Mouse (Mus musculus): Measurements from ENCODE around the gene Tubb4a. TPM values are rescaled to one million over a fixed set of nuclear protein-coding genes. Genes with fewer than 3 reads are reported as not detected.

Gene Tubb4a
- total RNA-seq, 2 experiments from 2014 or later, result 620 to 748 TPM

DNA sequence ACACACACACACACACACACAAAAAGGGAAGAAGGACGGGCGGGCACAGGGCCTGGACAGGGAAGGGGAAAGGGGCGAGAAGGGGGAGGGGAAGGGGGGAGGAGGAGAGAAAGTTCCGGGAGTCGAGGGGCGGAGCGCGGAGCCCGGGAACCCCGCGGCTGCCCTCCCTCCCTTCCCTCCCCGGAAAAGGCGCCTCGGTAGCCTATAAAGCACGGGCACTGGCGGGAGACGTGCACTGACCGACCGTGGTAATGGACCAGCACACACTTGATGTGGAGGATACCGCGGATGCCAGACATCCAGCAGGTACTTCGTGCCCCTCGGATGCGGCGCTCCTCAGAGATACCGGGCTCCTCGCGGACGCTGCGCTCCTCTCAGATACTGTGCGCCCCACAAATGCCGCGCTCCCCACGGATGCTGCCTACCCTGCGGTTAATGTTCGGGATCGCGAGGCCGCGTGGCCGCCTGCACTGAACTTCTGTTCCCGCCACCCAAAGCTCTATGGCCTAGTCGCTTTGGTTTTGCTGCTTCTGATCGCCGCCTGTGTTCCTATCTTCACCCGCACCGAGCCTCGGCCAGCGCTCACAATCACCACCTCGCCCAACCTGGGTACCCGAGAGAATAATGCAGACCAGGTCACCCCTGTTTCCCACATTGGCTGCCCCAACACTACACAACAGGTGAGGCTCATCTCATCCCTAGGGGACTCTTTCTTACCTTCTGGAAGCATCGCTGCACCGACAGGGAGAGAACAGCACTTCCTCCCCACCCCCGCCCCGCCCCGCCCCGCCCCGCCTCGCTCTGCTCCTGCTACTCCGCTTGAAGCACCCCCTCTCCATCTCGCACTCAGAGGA, 17.8 kb upstream of the Tubb4a start, which contains the start of gene Tnfsf9:
Tnfsf9 (plus strand) TSS at position 145 of the 854 bp plus-strand sequence.
- peak; percentile 11 to 32 for DNase-seq (ENCODE audit: low spot score in 2 of 2)
- intact Hi-C loops (cut with DNase I), result no loop called here

DNA sequence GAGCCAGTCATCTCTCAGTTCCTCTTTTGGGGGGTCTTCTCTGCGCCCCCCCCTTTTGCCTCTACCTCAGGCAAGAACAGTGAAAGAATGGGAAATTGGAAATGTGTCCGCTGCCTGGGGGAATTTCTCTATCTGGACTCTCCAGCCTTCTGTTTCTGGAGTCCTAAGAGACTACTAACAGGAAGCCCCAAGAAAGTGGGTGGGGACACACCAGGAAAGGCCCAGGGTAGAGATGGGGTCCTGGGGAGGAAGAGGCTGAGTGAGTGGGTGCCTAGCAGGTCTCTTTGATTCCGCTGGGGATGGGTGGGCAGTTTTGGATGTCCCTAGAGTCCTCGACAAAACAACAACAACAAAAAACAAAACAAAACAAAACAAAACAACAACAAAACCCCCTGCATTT, 16.9 kb upstream of the Tubb4a start:
- intact Hi-C loops (cut with DNase I), result no loop called here
- no peak for DNase-seq (ENCODE audit: low spot score in 2 of 2)

DNA sequence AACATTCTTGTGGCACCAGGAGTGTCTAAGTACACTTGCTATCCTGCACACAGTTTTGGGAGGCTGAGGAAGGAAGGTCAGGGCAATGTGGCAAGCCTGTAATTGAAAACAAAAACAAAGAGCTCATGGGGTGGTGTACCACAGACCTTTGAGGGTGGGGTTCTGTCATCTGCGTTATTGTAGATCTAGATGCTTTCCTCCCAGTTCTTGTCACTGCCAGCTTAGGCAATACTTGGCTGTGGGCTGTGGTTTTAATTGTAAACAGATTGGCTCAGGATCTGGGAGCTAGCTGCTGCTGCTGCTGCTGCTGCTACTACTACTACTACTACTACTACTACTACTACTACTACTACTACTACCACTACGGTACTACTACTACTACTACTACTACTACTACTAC, 14.7 kb upstream of the Tubb4a start:
- intact Hi-C loops (cut with DNase I), result no loop called here
- DNase-seq (ENCODE audit: low spot score in 2 of 2), result no peak

DNA sequence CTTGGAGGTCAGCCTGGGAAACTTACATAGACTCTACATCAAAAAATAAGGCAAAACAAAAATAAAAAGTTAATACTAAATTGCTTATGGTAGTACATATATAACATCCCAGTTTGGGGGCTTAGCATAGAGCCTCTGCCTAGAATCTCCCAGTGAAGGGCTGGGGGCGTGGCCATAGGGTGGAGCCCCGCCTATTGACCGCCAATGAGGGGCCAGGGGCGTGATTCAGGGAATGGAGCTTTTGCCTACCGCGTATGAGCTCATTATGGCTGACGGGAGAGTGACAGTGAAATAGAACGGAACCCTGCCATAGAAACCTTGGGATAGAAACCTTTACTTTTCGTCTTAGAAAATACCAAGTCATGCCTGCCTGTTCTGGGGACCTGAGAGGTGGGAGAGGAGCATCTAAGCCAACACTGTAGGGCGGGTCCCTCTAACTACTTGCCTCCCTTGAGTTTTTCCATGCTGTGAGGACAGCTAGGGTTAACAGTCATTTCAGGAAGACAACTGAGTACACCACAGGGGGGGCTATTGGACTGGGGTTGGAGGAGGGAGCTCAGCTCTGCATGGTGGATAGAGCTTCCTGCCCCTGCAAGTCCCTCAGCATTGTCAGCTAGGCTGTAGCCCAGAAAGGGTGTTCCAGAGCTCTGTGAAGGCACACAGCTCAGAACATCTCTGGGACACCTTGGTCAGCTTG, 12.2 kb upstream of the Tubb4a start:
- intact Hi-C loops (cut with DNase I), result loop anchor here (5.0 kb wide), 1 partner anchor 233 kb away; no protein-coding TSS in a partner anchor
- no peak for DNase-seq (ENCODE audit: low spot score in 2 of 2)

DNA sequence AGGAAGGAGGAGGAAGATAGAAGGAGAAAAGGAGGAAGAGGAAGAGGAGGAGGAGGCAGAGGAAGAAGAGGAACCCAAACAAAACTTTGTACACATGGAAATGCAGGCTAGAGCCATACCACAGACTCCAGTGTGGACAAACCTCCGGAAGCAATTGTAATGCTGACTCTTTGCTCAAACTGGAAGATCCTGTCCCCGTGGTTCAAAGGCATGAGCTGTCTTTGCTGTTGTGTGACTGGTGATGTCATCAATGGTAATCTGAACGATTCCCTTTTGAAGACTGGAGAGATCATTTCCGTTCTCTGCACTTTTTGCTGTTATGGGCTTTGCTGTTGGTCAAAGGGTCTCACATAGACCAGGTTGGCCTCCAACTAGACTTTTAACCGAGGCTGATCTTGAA, 10.7 kb upstream of the Tubb4a start:
- DNase-seq (ENCODE audit: low spot score in 2 of 2), result no peak
- intact Hi-C loops (cut with DNase I), result loop anchor here (5.0 kb wide), 1 partner anchor 234 kb away; no protein-coding TSS in a partner anchor

DNA sequence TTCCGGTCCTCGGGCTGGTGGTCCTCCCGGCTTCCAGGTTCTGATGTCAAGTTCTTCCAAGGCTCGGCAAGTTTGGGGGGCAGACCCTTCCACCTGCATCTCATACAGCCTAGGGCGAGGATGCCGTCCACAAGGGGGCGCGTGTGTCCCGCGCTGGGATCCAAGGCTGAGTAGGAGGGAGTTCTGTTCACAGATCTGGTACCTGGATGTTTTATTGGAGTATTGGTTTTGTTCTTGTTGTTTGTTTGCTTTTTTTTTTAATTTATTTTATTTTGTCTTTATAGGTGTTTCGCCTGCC, 9.0 kb upstream of the Tubb4a start:
- peak; percentile 70 to 78 for DNase-seq (ENCODE audit: low spot score in 2 of 2)
- intact Hi-C loops (cut with DNase I), result loop anchor here (1.0 to 5.0 kb wide), 2 partner anchors 70 to 236 kb away; no protein-coding TSS in a partner anchor

DNA sequence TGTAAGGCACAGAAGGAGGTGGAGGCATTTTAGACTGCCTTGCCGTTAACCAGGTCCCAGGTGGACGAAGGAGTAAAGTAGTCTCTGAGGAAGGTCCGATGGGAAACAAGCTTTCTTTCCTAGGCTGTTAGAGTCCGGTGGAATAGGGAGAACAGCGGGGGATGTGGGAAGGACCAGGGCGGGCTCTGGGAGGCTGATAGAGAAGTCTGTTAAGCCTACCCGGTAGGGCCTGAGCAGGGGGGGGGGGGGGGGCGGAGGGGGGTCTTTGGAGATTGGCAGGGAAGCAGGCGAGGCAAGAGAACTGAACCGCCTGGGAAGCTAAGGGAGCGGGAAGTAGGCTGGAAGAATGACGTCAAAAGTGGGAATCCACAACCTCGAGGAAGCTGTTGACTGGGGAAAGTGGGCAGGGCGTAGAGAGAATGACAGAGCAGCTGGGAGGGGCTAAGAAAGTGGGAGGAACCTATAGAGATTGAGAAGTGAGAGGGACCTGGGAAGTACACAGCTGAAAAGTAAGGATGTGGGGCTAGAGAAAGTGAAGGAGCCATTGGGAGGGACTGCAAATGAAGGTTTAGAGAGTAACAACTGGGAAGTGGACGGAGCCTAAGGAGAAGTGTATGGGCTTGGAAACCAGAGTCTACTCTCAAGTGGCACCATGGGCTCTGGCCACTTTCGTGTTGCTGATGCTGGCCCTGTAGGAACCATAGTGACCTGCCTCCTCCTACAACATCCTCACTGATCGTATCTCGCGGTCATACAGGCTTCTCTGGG, 8.5 kb upstream of the Tubb4a start:
- peak in 1 of 2 experiments; percentile 18 for DNase-seq (ENCODE audit: low spot score in 2 of 2)

DNA sequence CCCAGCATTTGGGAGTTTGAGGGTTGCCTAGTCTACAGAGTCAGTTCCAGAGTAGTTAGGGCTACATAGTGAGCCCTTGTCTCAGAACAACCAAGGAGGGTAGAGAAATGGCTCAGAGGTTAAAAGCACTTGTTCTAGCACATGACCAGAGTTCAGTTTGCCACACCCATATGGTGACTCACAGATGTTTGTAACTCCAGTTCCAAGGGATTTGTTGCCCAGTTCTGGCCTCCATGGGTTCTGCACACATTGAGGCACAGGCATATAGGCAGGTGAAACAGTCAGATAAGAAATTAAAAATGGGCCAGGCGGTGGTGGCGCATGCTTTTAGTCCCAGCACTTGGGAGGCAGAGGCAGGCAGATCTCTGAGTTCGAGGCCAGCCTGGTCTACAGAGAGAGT, 6.6 kb upstream of the Tubb4a start:
- no peak for DNase-seq (ENCODE audit: low spot score in 2 of 2)
- intact Hi-C loops (cut with DNase I), result no loop called here

More for the DNA sequence above, 8.5 kb upstream of the Tubb4a start:
- intact Hi-C loops (cut with DNase I), result loop anchor here (1.0 to 5.0 kb wide), 2 partner anchors 70 to 236 kb away; no protein-coding TSS in a partner anchor

DNA sequence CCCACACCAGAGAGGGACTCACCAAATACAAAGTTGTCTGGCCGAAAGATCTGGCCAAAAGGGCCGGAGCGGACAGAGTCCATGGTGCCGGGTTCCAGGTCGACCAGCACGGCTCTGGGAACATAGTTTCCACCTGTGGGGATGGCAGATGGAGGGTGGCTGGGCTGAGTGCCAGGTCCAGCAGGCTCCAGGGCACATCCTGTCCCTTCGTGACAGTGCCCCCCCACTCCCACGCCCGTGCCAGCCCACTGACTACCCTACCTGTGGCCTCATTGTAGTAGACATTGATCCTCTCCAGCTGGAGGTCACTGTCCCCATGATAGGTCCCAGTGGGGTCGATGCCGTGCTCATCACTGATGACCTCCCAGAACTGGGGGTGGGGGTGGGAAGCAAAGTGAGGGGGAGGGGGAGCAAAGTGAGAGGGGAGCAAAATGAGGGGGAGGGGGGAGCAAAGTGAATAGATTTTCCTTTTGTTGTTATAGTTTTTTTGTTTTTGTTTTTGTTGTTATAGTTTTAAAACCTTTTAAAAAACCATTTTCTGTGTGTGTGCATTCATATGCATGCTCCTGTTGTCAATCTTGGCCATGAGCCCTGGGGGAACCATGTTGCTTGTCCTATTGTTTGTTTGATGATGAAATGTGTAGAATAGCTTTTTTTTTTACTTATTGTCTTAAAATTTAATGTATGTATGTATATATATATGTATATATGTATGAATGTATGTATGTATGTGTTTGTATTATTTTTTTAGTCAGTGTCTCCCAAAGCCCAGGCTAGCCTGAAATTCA, 1.4 kb downstream of the Tubb4a start:
- DNase-seq (ENCODE audit: low spot score in 2 of 2), result no peak
- intact Hi-C loops (cut with DNase I), result no loop called here

DNA sequence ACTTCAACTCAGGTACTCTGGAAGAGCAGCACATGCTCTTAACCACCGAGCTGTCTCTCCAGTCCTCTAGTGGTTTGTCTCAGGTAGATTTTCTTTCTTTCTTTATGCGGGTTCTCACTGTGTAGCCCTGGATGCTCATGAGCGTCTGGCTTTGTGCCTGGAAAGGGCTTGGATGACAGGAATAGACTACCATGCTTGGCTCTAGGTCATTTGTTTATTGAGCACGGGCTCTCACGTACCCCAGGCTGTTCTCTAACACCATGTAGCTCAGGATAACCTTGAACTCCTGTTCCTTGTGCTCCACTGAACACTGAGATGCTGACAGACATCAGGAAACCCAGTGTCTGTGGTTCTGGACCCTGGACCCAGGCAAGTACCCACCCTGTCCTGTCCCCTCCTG, 5.1 kb downstream of the Tubb4a start:
- intact Hi-C loops (cut with DNase I), result no loop called here

DNA sequence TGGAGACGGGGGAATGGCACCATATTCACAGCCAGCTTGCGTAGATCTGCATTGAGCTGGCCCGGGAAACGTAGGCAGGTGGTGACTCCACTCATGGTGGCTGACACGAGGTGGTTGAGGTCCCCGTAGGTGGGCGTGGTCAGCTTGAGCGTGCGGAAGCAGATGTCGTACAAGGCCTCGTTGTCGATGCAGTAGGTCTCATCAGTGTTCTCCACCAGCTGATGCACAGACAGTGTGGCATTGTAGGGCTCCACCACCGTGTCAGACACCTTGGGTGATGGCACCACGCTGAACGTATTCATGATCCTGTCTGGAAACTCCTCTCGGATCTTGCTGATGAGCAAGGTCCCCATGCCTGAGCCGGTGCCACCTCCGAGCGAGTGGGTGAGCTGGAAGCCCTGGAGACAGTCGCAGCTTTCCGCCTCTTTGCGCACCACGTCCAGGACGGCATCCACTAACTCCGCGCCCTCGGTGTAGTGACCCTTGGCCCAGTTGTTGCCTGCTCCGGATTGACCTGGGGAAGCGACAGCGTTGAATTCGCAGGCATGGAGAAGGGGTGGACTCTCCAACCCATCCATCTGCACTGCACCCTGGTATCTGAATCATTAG, 6.2 kb downstream of the Tubb4a start:
- intact Hi-C loops (cut with DNase I), result no loop called here

More for the DNA sequence above, 5.1 kb downstream of the Tubb4a start:
- DNase-seq (ENCODE audit: low spot score in 2 of 2), result no peak

DNA sequence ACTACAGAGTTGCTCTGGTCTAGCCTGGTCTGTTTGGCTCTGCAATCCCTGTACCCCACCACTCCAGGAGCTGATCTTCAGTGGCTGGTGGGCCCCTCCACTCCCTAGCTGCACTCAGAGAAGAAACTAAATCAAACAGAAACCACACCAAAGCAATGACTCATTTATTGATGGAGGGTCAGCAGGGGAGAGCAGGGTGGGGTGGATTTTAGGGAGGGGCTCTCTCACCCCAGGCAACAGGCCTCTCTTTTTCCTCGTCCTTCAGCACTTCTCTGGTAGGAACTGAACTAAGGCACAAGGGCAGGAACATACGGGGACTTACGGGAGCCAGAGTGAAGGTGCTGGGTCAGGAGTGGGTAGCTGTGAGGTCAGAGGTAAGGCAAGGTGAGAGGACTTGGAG, 7.7 kb downstream of the Tubb4a start:
- intact Hi-C loops (cut with DNase I), result no loop called here
- no peak for DNase-seq (ENCODE audit: low spot score in 2 of 2)

More for the DNA sequence above, 6.2 kb downstream of the Tubb4a start:
- no peak for DNase-seq (ENCODE audit: low spot score in 2 of 2)

DNA sequence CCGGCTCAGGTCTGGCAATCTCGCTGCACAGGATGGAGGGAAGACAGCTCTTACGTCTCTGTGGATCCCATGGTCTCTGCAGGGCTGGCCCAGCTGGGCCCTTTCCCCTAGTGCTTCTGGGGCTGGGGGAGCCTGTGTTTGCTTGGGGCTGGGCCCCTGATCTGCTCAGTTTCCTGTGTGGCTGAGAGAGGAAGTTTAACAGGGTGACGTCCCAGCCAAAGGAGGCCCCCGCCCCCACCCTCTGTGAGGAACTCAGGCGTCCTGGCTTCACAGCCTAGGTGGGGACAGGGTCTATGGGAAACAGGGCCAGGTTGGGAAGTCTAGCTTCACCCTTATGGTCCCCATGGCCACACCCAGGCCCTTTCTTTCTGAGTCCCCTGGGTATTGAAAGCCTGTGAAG, 9.2 kb downstream of the Tubb4a start, which contains the start of gene Dennd1c:
Dennd1c (minus strand) TSS at position 179 of the 400 bp plus-strand sequence.
- intact Hi-C loops (cut with DNase I), result no loop called here
- DNase-seq (ENCODE audit: low spot score in 2 of 2), result no peak

DNA sequence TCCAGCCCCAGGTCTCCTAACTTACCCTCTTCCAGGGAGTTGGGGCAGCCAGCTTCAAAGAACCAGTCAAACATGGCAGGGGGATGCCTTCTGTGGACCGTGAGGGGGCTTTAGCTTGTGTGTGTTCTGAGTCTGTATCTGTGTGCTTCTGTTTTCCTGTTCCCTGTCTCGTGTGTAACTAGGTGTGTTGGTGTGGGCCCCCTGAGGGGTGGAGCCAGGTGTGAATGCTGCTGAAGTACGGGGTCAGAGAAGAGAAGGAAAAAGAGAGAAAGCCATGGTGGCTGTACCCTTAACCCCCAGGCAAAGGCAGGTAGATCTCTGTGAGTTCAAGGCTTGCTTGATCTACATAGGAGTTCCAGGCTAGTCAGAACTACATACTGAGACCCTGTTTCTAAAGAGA, 10.7 kb downstream of the Tubb4a start:
- intact Hi-C loops (cut with DNase I), result no loop called here
- no peak for DNase-seq (ENCODE audit: low spot score in 2 of 2)

DNA sequence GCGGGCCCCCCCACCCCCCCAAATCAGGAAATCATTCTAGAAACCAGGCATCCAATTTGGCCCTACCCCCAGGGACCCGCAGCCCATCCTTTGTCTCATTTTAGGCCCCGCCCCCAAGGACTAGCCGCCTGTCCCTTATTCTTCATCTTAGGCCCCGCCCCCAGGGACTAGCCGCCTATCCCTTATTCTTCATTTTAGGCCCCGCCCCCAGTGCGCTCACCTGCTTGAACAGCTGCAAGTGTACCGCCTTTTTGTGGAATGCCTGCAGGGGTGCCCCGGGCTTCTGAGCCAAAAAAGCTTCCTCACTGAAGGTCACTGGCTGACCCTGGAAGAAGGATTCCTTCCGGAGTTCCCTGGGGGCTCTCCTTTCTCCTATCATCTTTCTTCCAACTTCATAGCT, 16.9 kb downstream of the Tubb4a start:
- intact Hi-C loops (cut with DNase I), result no loop called here
- DNase-seq (ENCODE audit: low spot score in 2 of 2), result no peak

DNA sequence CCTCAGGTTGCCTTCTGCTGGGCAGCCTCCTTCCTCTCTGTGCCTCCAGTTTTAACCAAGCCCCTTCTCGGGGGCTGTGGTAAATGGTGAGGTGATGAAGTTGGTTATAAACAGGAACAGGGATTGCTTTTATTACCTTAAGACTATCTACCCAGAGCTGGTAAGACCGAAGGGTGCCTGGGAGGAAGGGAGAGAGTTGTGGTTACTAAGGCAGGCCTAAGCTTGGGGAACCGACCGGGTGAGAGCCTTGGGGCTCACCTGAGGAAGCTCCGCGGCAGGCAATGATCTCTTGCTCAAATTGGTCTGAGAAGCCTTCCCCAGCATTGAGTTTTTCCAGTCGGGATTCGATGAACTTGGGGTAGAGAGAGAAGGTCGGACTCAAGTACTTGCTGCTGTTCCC, 17.3 kb downstream of the Tubb4a start:
- DNase-seq (ENCODE audit: low spot score in 2 of 2), result no peak
- intact Hi-C loops (cut with DNase I), result no loop called here

DNA sequence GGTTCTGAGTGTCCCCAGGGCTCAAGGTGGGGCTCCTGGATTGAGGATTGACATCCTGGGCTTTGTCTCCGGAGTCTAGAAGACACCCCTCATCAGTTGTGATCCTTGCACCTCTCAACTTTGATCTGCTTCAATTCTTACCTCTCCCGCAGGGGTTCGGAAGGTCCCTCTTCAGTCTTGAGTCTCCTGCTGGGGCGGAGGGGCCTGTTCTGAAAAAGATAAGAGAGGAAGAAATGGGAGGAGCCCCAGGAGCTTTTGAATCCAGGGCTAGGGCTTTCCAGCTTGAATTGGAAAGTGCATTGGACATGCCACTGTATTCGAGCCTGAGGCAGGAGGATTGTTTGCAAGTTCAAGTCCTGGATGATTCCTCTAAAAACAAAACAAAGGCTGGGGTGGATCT, 20.7 kb downstream of the Tubb4a start:
- DNase-seq (ENCODE audit: low spot score in 2 of 2), result no peak
- intact Hi-C loops (cut with DNase I), result no loop called here

DNA sequence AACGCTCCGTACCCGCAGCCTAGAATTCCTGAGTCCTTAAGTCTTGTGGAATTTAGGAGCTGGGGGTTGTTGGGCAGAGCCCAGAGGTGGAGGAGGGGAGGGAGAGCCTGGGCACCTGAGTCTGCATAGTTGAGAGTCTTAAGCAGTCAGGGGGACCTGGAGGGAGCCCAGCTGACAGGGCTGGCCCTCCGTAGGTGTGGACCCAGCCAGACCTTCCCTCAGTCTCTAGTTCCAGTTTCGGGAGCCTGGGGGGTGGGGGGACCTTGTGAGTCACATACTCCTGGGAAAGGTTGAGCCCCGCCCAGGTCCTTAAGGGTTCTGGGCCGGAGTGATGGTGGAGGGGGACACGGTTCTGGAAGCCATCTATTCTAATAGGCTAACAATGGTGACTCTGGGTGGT, 24.6 kb downstream of the Tubb4a start:
- DNase-seq (ENCODE audit: low spot score in 2 of 2), result no peak
- intact Hi-C loops (cut with DNase I), result no loop called here

DNA sequence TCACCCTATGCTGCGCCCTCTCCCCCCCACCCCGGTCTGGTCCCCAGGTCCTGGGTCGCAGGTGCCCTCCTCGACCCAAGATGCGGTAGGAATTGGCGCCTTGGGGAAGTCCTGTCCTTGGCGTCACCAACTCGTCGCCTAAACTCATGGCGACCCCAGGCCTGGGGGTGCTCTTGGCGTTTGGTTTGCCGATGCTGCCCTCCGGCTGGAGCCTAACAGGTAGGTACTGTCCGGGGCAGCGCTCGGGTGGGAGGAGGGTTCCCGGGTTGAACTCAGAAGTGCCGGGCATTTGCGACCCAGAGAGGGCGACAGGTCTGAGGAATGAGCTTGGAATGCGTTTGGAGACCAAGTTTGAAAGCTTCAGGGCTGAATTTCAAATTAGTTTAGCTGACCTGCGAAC, 25.0 kb downstream of the Tubb4a start:
- DNase-seq (ENCODE audit: low spot score in 2 of 2), result no peak
- intact Hi-C loops (cut with DNase I), result no loop called here
